Mouse (Mus musculus) hindbrain, embryonic 10.5 days (tissue): ENCODE data around the gene Muc20. TPM values are rescaled to one million over a fixed set of nuclear protein-coding genes. Genes with fewer than 3 reads are reported as not detected.
A peak's percentile ranks its signal among the peaks of the same experiment; 100 is the strongest.

ENCODE experiments used
- DNase-seq: peaks from one replicate; pipeline ENCODE4 v3.0.0-alpha.2; 2017; ENCODE audit warnings: low spot score
- H3K27ac ChIP-seq: fragments of 300-500 bp; sonication (generic); 2 replicates; pipeline ENCODE4 v1.5.1; 2016; ENCODE audit warnings: mild to moderate bottlenecking, moderate library complexity
- H3K27me3 ChIP-seq: fragments of 300-500 bp; sonication (generic); 2 replicates; pipeline ENCODE4 v1.6.1; 2016; ENCODE audit warnings: mild to moderate bottlenecking; ENCODE audit not compliant: poor library complexity, insufficient read depth, severe bottlenecking
- H3K36me3 ChIP-seq: fragments of 300-500 bp; sonication (generic); 2 replicates; pipeline ENCODE4 v1.6.1; 2016; ENCODE audit warnings: mild to moderate bottlenecking, moderate library complexity
- H3K4me1 ChIP-seq: fragments of 300-500 bp; sonication (generic); replicated peaks from 2 replicates; pipeline ENCODE4 v1.6.1; 2016; ENCODE audit warnings: mild to moderate bottlenecking
- H3K4me3 ChIP-seq: fragments of 300-500 bp; sonication (generic); 2 replicates; pipeline ENCODE4 v1.5.1; 2016; ENCODE audit warnings: mild to moderate bottlenecking, moderate library complexity
- H3K9me3 ChIP-seq: fragments of 300-500 bp; sonication (generic); 2 replicates; pipeline ENCODE4 v1.6.1; 2016; ENCODE audit warnings: mild to moderate bottlenecking, moderate library complexity
- WGBS: fragments of 180-500 bp; shearing (Covaris S2); methylation state at CpG from one replicate; pipeline ENCODE4 v1.1.7; 2016; 5-methylcytosine and 5-hydroxymethylcytosine counted together
- polyA plus RNA-seq: library from polyadenylated mRNA; unstranded; fragments of >200 nt; fragmentation: Nextera tagmentation; extraction: Ambion mirVana; gene quantifications from 2 replicates; pipeline ENCODE4 v1.2.1, GENCODE M21; 2016

The Muc20 gene
- polyA plus RNA-seq, 1 experiment from 2014 or later = not detected

DNA sequence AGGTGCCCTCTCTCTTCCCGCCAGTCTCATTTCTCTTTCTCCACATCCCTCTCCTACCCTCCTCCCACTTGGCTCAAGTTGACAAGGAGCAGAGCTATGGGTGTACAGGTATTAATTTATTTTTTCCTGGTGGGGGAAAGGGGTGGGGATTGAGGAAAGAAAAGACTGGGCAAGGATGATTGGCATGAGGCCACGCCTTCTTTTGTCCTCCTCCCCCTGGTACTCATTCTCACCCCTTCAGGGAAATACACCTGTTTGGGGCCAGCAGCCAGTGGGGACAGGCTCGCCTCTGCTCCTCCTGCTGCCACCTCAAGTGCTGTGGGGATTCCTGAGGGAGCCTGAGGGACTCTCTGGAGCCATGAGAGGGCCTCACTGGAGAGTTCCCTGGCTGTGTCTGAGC lies 61.2 kb downstream of the Muc20 start:
- Histone ChIP-seq H3K36me3 (no peaks in the 10 kb centered on the region), H3K27ac (peak overlapping the region; percentile 53; the same call in 1 of the 2 replicates), H3K27me3 (0 out of 2 replicates have a peak, but pooled peaks cover 5% of the 10 kb centered on the region), H3K4me1 (peaks cover 32% of the 10 kb centered on the region), H3K4me3 (no peak overlapping the region), H3K9me3 (0 out of 2 replicates have a peak, but pooled peaks cover 2% of the 10 kb centered on the region)
- no peak for DNase-seq
- WGBS = 58% methylated on average over 3 of the region's 3 CpGs

DNA sequence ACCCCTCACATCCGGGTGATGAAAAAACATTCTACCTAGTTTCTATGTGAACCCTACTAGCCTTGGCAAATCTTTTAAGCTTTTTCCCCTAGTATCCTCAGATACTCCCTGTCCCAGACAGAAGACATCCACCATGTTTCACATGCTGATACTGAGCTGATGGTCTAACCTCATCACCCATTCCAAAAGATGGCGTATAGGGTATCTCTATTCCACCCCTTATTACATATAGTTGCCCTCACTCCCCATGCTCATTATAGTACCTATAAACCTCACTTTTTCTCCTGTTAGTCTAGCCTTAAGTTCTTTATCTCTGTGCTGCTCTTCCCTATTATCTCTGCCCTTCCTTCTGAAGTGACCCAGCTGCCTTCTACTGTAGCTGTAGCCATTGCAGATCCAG lies 61.6 kb downstream of the Muc20 start, which contains the start of gene Muc4:
Gene Muc4, plus strand, starts transcription at position 301 of the 400 bp plus-strand sequence.
- 0 out of 2 replicates have a peak, but pooled peaks cover 5% of the 10 kb centered on the region for H3K27me3 ChIP-seq
- H3K9me3 ChIP-seq = 0 out of 2 replicates have a peak, but pooled peaks cover 2% of the 10 kb centered on the region
- H3K4me1 ChIP-seq = peaks cover 27% of the 10 kb centered on the region
- H3K27ac ChIP-seq = peak within 1 kb of the TSS; percentile 53; the same call in 1 of the 2 replicates
- no peak for DNase-seq
- H3K36me3 ChIP-seq = no peaks in the 10 kb centered on the region
- no peak within 1 kb of the TSS for H3K4me3 ChIP-seq
- WGBS = 88% methylated on average over 2 of the region's 2 CpGs

DNA sequence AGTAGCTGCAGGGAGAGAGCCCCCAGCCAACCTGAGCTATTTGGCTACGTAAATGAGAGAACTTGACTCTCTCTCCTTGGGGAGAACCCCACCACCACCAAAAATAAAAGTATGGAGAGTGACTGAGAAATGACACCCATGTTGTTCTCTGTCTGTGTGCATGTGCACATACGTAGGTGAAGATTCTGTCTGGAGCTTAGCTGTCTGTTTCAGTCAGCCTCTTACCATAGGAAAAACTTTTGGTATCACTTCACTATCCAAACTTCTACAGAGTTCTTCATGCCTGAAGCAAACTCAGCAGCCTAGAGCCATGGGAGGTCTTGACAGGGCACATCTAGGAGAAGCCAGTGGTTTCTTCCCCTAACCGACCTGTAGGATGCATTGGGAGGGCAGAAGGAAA lies 64.0 kb downstream of the Muc20 start:
- Histone ChIP-seq H3K4me1 (0 out of 2 replicates have a peak, but pooled peaks cover 8% of the 10 kb centered on the region), H3K27me3 (0 out of 2 replicates have a peak, but pooled peaks cover 3% of the 10 kb centered on the region), H3K4me3 (no peak overlapping the region), H3K27ac (no peak overlapping the region), H3K9me3 (0 out of 2 replicates have a peak, but pooled peaks cover 2% of the 10 kb centered on the region), H3K36me3 (no peaks in the 10 kb centered on the region)
- WGBS = 88% methylated on average over 3 of the region's 3 CpGs
- no peak for DNase-seq

DNA sequence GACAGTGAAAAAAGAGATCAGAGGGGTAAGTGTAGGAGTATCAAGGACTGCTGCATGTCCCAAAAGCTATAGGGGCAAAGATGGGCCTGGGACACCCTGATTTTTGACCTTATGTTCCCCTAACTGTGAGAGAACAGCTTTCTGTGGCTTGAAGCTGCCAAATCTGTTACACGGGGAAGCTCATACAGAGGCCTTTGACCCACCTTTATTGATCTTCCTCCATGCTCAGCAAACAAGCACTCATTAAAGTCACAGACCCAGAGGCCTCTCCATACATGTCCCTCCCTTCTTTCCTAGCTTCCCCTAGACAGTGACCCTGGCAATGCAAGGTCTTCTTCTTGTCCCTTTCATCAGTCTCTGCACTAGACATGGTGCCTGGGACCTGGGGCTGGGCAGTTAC lies 68.5 kb downstream of the Muc20 start:
- DNase-seq = no peak
- no peak overlapping the region for H3K27ac ChIP-seq
- 72% methylated on average over 1 of the region's 1 CpGs for WGBS
- H3K4me1 ChIP-seq = no peaks in the 10 kb centered on the region
- no peaks in the 10 kb centered on the region for H3K27me3 ChIP-seq
- no peaks in the 10 kb centered on the region for H3K9me3 ChIP-seq
- no peak overlapping the region for H3K4me3 ChIP-seq
- no peaks in the 10 kb centered on the region for H3K36me3 ChIP-seq

DNA sequence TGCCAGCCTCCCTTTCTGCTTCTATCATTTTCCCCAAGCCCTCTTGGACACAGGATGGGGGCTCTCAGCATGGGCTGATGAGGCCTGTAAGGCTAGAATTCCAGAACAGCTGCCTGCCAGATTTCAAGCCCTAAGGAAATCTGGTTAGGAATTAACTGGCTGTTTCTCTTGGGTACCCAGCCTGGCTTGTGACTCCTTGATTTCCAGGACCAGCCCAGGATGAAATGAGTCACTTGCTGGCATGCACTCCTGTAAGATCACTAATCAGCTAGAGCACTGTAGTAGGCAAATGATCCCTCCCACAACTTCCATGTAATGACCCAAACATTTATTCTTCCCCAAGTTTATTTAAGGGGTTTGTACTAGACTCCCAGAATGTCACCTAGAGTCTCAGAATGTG lies 69.0 kb downstream of the Muc20 start:
- no peaks in the 10 kb centered on the region for H3K9me3 ChIP-seq
- DNase-seq = no peak
- no peaks in the 10 kb centered on the region for H3K36me3 ChIP-seq
- no peaks in the 10 kb centered on the region for H3K27me3 ChIP-seq
- no peak overlapping the region for H3K27ac ChIP-seq
- no peaks in the 10 kb centered on the region for H3K4me1 ChIP-seq
- no peak overlapping the region for H3K4me3 ChIP-seq

Other genes starting within 250 kb of the Muc20 start
- 42.5 and 69.9 TPM in 2 replicates for gene Tfrc, start 188.5 kb downstream of the Muc20 start, polyA plus RNA-seq
- 7.8 and 8.4 TPM in 2 replicates for gene Tnk2, start 153.6 kb downstream of the Muc20 start, polyA plus RNA-seq
- 0.56 and 0.63 TPM in 2 replicates for gene Muc4, start 61.5 kb downstream of the Muc20 start, polyA plus RNA-seq
- not detected in 2 replicates for gene Smbd1, start 13.0 kb upstream of the Muc20 start, polyA plus RNA-seq
- gene Fyttd1, start 80.1 kb upstream of the Muc20 start, polyA plus RNA-seq = 78.1 and 97.4 TPM in 2 replicates
- gene Rubcn, start 80.3 kb upstream of the Muc20 start, polyA plus RNA-seq = 21.7 and 22.6 TPM in 2 replicates
- 30.3 and 33.7 TPM in 2 replicates for gene Lrch3, start 116.7 kb upstream of the Muc20 start, polyA plus RNA-seq